Mouse (Mus musculus): ENCODE measurements around the gene Pgr. TPM values are rescaled to one million over a fixed set of nuclear protein-coding genes. Genes with fewer than 3 reads are reported as not detected.

Pgr gene
- polyA plus RNA-seq, 1 experiment from 2014 or later, result 0.26 TPM

DNA sequence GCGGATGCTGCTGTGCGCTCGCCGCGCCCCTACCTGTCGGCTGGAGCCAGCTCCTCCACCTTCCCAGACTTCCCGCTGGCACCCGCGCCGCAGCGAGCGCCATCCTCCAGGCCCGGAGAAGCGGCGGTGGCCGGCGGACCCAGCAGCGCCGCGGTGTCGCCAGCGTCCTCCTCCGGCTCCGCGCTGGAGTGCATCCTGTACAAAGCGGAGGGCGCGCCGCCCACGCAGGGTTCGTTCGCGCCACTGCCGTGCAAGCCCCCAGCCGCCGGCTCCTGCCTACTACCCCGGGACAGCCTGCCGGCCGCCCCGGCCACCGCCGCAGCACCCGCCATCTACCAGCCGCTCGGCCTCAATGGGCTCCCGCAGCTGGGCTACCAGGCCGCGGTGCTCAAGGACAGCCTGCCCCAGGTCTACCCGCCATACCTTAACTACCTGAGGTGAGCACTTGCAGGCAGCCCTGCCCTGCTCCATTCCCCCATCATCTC, 2.1 kb downstream of the Pgr start:
- H3K9ac ChIP-seq (ENCODE audit: low read depth, low read length), result no peak overlapping the region
- 1% methylated on average over 49 of the region's 49 CpGs for WGBS

DNA sequence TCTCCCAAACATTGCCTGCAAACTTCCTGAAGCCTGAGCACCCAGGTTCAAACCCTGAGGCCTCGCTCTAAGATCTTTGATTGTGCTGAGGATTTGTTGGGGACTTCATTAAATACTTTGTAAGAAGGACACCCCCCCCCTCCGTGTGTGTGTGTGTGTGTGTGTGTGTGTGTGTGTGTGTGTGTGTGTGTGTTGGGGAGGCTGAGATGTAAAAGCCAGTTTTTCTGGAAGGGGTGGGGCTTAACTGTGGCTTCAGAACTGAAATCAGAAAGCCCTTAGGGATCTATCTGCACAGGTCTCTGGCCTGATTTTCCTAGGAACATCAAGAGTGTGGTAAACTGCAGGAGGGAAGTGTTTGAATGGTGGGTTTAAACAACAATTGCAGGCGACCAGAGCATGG, 2.6 kb downstream of the Pgr start:
- Histone ChIP-seq H3K4me3 (ENCODE audit: low read depth, low read length) (no peak overlapping the region), H3K9me3 (ENCODE audit: control insufficient read depth) (no peaks in the 10 kb centered on the region), H3K4me1 (replicated peaks; ENCODE audit: control insufficient read depth, insufficient read depth, low read length) (peaks cover 7% of the 10 kb centered on the region; the same call in 1 of the 2 replicates), H3K9ac (ENCODE audit: low read depth, low read length) (no peak overlapping the region), H3K27ac (ENCODE audit: low read depth, low read length) (no peak overlapping the region), H3K4me2 (replicated peaks; ENCODE audit: low read depth) (no peak overlapping the region), H3K27me3 (replicated peaks; ENCODE audit: control insufficient read depth, insufficient read depth, low read length) (peaks cover 33% of the 10 kb centered on the region), H3K36me3 (ENCODE audit: control insufficient read depth, insufficient read depth) (no peaks in the 10 kb centered on the region)
- no peak for TF ChIP-seq CTCF (IDR thresholded peaks at IDR 0.05; ENCODE audit: low read depth)
- whole genome bisulfite sequencing, result 49% methylated on average over 3 of the region's 3 CpGs
- ATAC-seq, result no peak

More for the DNA sequence above, 2.1 kb downstream of the Pgr start:
- H3K4me3 ChIP-seq (ENCODE audit: low read depth, low read length), result peak overlapping the region; percentile 48
- peak overlapping the region; percentile 85 for H3K4me2 ChIP-seq (replicated peaks; ENCODE audit: low read depth)
- peaks cover 7% of the 10 kb centered on the region; the same call in 1 of the 2 replicates for H3K4me1 ChIP-seq (replicated peaks; ENCODE audit: control insufficient read depth, insufficient read depth, low read length)
- no peaks in the 10 kb centered on the region for H3K36me3 ChIP-seq (ENCODE audit: control insufficient read depth, insufficient read depth)
- H3K27me3 ChIP-seq (replicated peaks; ENCODE audit: control insufficient read depth, insufficient read depth, low read length), result peaks cover 33% of the 10 kb centered on the region
- H3K9me3 ChIP-seq (ENCODE audit: control insufficient read depth), result no peaks in the 10 kb centered on the region
- no peak overlapping the region for H3K27ac ChIP-seq (ENCODE audit: low read depth, low read length)
- no peak for TF ChIP-seq CTCF (IDR thresholded peaks at IDR 0.05; ENCODE audit: low read depth)
- peak; percentile 36 for ATAC-seq

DNA sequence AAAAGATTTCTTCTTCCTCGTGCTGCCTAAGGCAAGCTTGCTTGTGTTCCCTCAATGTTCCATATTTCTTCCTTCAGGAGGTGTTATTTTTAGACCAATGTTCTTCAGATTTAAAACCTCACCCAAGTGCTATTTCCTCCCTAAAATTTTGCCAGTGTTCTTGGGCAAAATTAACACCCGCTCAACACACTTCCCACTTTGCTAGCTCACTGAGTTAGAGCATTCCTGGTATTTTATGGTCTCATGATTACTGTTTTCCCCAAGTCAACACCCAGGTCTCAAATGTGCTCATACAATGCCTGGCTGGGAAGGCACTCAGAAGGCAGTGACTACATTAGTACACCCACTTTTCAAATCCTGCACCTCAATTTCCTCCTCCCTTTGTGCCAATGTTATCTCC, 27.9 kb downstream of the Pgr start:
- H3K36me3 ChIP-seq (ENCODE audit: control insufficient read depth, insufficient read depth), result no peaks in the 10 kb centered on the region
- 85% methylated on average over 2 of the region's 2 CpGs for WGBS
- H3K4me2 ChIP-seq (replicated peaks; ENCODE audit: low read depth), result no peak overlapping the region
- H3K9me3 ChIP-seq (ENCODE audit: control insufficient read depth), result no peaks in the 10 kb centered on the region
- no peak overlapping the region for H3K4me3 ChIP-seq (ENCODE audit: low read depth, low read length)
- H3K4me1 ChIP-seq (replicated peaks; ENCODE audit: control insufficient read depth, insufficient read depth, low read length), result no peaks in the 10 kb centered on the region
- no peaks in the 10 kb centered on the region for H3K27me3 ChIP-seq (replicated peaks; ENCODE audit: control insufficient read depth, insufficient read depth, low read length)
- H3K27ac ChIP-seq (ENCODE audit: low read depth, low read length), result no peak overlapping the region
- no peak overlapping the region for H3K9ac ChIP-seq (ENCODE audit: low read depth, low read length)
- no peak for ATAC-seq
- no peak for TF ChIP-seq CTCF (IDR thresholded peaks at IDR 0.05; ENCODE audit: low read depth)

DNA sequence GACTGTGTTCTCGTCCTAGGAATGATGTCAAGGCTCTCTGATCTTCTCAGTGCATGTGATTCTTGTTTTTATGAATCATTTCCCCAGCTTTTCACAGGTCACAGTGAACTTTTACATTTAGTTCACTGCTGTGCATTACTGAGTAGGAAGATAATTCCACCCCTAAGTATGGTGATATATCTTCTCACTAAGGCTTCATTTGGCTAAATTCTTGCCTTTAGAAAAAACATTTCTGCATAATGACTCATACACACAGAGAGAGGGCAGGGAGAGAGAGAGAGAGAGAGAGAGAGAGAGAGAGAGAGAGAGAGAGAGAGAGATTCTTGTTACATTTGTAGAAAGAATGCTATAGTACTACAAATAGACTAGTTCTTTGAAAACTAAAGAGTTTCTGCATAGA, 38.1 kb downstream of the Pgr start:
- H3K9ac ChIP-seq (ENCODE audit: low read depth, low read length), result no peak overlapping the region
- no peak for ATAC-seq

DNA sequence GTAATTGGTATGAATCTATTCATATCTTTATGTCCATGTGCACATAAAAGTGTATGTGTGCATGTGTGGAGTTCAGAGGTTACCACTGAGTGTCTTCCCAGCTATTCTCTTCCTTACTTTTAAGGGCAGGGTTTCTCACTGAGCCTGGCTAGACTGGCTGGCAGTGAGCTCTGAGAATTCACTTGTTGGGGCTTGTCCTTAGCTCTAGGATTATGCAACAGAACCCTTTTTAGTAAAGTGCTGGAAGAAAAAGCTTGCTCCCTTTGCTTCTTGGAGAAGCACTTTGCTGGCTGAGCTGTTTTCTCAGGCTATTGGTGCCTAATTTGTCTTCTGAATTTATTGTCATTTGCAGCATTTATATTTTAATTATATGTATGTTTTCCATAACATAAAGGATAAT, 53.7 kb downstream of the Pgr start:
- Histone ChIP-seq H3K4me3 (ENCODE audit: low read depth, low read length) (no peak overlapping the region), H3K9ac (ENCODE audit: low read depth, low read length) (no peak overlapping the region), H3K27ac (ENCODE audit: low read depth, low read length) (no peak overlapping the region), H3K27me3 (replicated peaks; ENCODE audit: control insufficient read depth, insufficient read depth, low read length) (no peaks in the 10 kb centered on the region), H3K9me3 (ENCODE audit: control insufficient read depth) (no peaks in the 10 kb centered on the region), H3K4me1 (replicated peaks; ENCODE audit: control insufficient read depth, insufficient read depth, low read length) (no peaks in the 10 kb centered on the region), H3K4me2 (replicated peaks; ENCODE audit: low read depth) (no peak overlapping the region), H3K36me3 (ENCODE audit: control insufficient read depth, insufficient read depth) (no peaks in the 10 kb centered on the region)
- TF ChIP-seq CTCF (IDR thresholded peaks at IDR 0.05; ENCODE audit: low read depth), result no peak
- ATAC-seq, result no peak

More for the DNA sequence above, 38.1 kb downstream of the Pgr start:
- H3K4me2 ChIP-seq (replicated peaks; ENCODE audit: low read depth), result no peak overlapping the region
- H3K36me3 ChIP-seq (ENCODE audit: control insufficient read depth, insufficient read depth), result no peaks in the 10 kb centered on the region
- H3K27ac ChIP-seq (ENCODE audit: low read depth, low read length), result no peak overlapping the region
- no peaks in the 10 kb centered on the region for H3K9me3 ChIP-seq (ENCODE audit: control insufficient read depth)
- H3K4me1 ChIP-seq (replicated peaks; ENCODE audit: control insufficient read depth, insufficient read depth, low read length), result no peaks in the 10 kb centered on the region
- 32% methylated on average over 1 of the region's 1 CpGs for WGBS
- TF ChIP-seq CTCF (IDR thresholded peaks at IDR 0.05; ENCODE audit: low read depth), result no peak
- no peaks in the 10 kb centered on the region for H3K27me3 ChIP-seq (replicated peaks; ENCODE audit: control insufficient read depth, insufficient read depth, low read length)
- no peak overlapping the region for H3K4me3 ChIP-seq (ENCODE audit: low read depth, low read length)

DNA sequence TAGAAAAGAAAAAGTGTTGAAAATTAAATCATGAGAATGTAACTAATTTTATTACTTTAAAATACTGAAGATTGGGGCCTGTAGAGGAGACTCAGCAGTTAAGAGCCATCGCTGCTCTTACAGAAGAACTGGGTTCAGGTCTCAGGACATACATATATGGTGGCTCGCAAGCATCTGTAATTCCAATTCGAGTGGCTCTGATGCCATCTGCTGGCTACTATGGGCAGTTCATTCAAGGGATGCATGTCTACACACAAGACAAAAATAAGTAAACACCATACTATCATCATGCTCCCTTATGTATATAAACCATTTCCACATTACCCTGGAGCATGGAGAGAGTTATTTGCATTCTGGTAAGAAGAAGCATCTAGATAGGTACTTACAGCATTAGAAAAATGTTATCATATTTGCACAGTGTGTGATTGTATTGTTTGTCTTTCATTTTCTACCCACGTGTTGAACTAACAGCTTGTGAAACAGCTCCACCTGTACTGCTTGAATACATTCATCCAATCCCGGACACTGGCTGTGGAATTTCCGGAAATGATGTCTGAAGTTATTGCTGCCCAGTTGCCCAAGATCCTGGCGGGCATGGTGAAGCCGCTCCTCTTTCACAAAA, 65.0 kb downstream of the Pgr start:
- no peak for ATAC-seq
- H3K4me1 ChIP-seq (replicated peaks; ENCODE audit: control insufficient read depth, insufficient read depth, low read length), result no peaks in the 10 kb centered on the region
- H3K9me3 ChIP-seq (ENCODE audit: control insufficient read depth), result no peaks in the 10 kb centered on the region
- no peak overlapping the region for H3K27ac ChIP-seq (ENCODE audit: low read depth, low read length)
- H3K4me3 ChIP-seq (ENCODE audit: low read depth, low read length), result no peak overlapping the region
- WGBS, result 56% methylated on average over 8 of the region's 8 CpGs
- no peaks in the 10 kb centered on the region for H3K27me3 ChIP-seq (replicated peaks; ENCODE audit: control insufficient read depth, insufficient read depth, low read length)
- peak; percentile 77 for TF ChIP-seq CTCF (IDR thresholded peaks at IDR 0.05; ENCODE audit: low read depth)
- no peaks in the 10 kb centered on the region for H3K36me3 ChIP-seq (ENCODE audit: control insufficient read depth, insufficient read depth)
- H3K4me2 ChIP-seq (replicated peaks; ENCODE audit: low read depth), result no peak overlapping the region
- H3K9ac ChIP-seq (ENCODE audit: low read depth, low read length), result no peak overlapping the region

Measured in intestine, postnatal 0 days (tissue).